Mouse (Mus musculus): Measurements from ENCODE around the gene Fam189a1. TPM values are rescaled to one million over a fixed set of nuclear protein-coding genes. Genes with fewer than 3 reads are reported as not detected.

Gene Fam189a1
- polyA plus RNA-seq, 1 experiment: 0.05 TPM

GRCm38 (mm10) chr7:64891139-64891538 is 265.2 kb downstream of the Fam189a1 start:
- TF ChIP-seq CTCF (conservative IDR thresholded peaks at IDR 0.05; ENCODE audit: insufficient read depth, insufficient read length, low read depth, low read length) (no peak), POLR2A (IDR thresholded peaks at IDR 0.05; ENCODE audit: low read depth, low read length) (no peak)
- 75% methylated on average over 3 of the region's 3 CpGs for WGBS
- no peak for DNase-seq
- Histone ChIP-seq H3K27me3 (replicated peaks; ENCODE audit: control insufficient read depth, insufficient read depth, low read length) (no peaks in the 10 kb centered on the region), H3K4me1 (ENCODE audit: control insufficient read depth, insufficient read depth, low read length) (no peaks in the 10 kb centered on the region), H3K36me3 (ENCODE audit: control insufficient read depth, insufficient read depth, low read length) (no peaks in the 10 kb centered on the region), H3K27ac (ENCODE audit: insufficient read depth, low read depth, low read length) (no peak overlapping the region), H3K4me3 (ENCODE audit: insufficient read depth, low read depth, low read length) (no peak overlapping the region)

DNA sequence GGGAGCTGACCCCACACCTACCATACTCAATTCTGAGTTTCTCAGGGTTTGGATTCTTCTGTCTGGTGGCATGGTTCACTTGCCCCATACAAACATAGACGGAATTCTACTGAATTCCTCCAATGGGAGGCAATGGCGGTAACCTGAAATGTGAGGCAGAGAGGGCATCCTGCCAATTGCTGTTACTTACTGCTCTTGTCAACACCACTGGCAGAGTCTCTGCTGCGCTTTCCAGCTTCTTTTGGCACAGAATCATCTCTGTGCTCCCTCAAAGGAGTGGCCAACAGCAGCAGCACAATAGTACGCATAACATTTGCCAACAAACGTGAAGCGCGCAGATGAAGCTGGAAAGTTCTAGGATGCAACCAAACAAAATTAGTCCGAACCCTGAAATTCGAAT is 266.5 kb downstream of the Fam189a1 start:
- H3K36me3 ChIP-seq (ENCODE audit: control insufficient read depth, insufficient read depth, low read length): no peaks in the 10 kb centered on the region
- no peak for TF ChIP-seq CTCF (conservative IDR thresholded peaks at IDR 0.05; ENCODE audit: insufficient read depth, insufficient read length, low read depth, low read length)
- TF ChIP-seq POLR2A (IDR thresholded peaks at IDR 0.05; ENCODE audit: low read depth, low read length): no peak
- no peak overlapping the region for H3K4me3 ChIP-seq (ENCODE audit: insufficient read depth, low read depth, low read length)
- DNase-seq: peak; percentile 5
- no peaks in the 10 kb centered on the region for H3K27me3 ChIP-seq (replicated peaks; ENCODE audit: control insufficient read depth, insufficient read depth, low read length)
- H3K27ac ChIP-seq (ENCODE audit: insufficient read depth, low read depth, low read length): no peak overlapping the region
- 80% methylated on average over 9 of the region's 9 CpGs for WGBS
- no peaks in the 10 kb centered on the region for H3K4me1 ChIP-seq (ENCODE audit: control insufficient read depth, insufficient read depth, low read length)

- Histone ChIP-seq H3K4me1 (ENCODE audit: control insufficient read depth, insufficient read depth, low read length) (no peaks in the 10 kb centered on the region), H3K27ac (ENCODE audit: insufficient read depth, low read depth, low read length) (no peak overlapping the region), H3K27me3 (replicated peaks; ENCODE audit: control insufficient read depth, insufficient read depth, low read length) (no peaks in the 10 kb centered on the region), H3K4me3 (ENCODE audit: insufficient read depth, low read depth, low read length) (no peak overlapping the region), H3K36me3 (ENCODE audit: control insufficient read depth, insufficient read depth, low read length) (no peaks in the 10 kb centered on the region)
- TF ChIP-seq CTCF (conservative IDR thresholded peaks at IDR 0.05; ENCODE audit: insufficient read depth, insufficient read length, low read depth, low read length): no peak
- TF ChIP-seq POLR2A (IDR thresholded peaks at IDR 0.05; ENCODE audit: low read depth, low read length): no peak
- no peak for DNase-seq
- 73% methylated on average over 11 of the region's 11 CpGs for WGBS
Observed at GRCm38 (mm10) chr7:64884187-64884862, 272.0 kb downstream of the Fam189a1 start.

- H3K27ac ChIP-seq (ENCODE audit: insufficient read depth, low read depth, low read length): no peak overlapping the region
- no peaks in the 10 kb centered on the region for H3K36me3 ChIP-seq (ENCODE audit: control insufficient read depth, insufficient read depth, low read length)
- no peak for TF ChIP-seq POLR2A (IDR thresholded peaks at IDR 0.05; ENCODE audit: low read depth, low read length)
- no peak for TF ChIP-seq CTCF (conservative IDR thresholded peaks at IDR 0.05; ENCODE audit: insufficient read depth, insufficient read length, low read depth, low read length)
- WGBS: 63% methylated on average over 6 of the region's 6 CpGs
- no peaks in the 10 kb centered on the region for H3K27me3 ChIP-seq (replicated peaks; ENCODE audit: control insufficient read depth, insufficient read depth, low read length)
- H3K4me3 ChIP-seq (ENCODE audit: insufficient read depth, low read depth, low read length): no peak overlapping the region
- H3K4me1 ChIP-seq (ENCODE audit: control insufficient read depth, insufficient read depth, low read length): no peaks in the 10 kb centered on the region
- DNase-seq: no peak
Observed at GRCm38 (mm10) chr7:64882243-64882642, 274.1 kb downstream of the Fam189a1 start.

GRCm38 (mm10) chr7:64881387-64881786 is 275.0 kb downstream of the Fam189a1 start:
- TF ChIP-seq POLR2A (IDR thresholded peaks at IDR 0.05; ENCODE audit: low read depth, low read length): no peak
- TF ChIP-seq CTCF (conservative IDR thresholded peaks at IDR 0.05; ENCODE audit: insufficient read depth, insufficient read length, low read depth, low read length): no peak
- 59% methylated on average over 7 of the region's 7 CpGs for WGBS
- H3K27me3 ChIP-seq (replicated peaks; ENCODE audit: control insufficient read depth, insufficient read depth, low read length): no peaks in the 10 kb centered on the region
- no peak overlapping the region for H3K4me3 ChIP-seq (ENCODE audit: insufficient read depth, low read depth, low read length)
- H3K4me1 ChIP-seq (ENCODE audit: control insufficient read depth, insufficient read depth, low read length): no peaks in the 10 kb centered on the region
- H3K36me3 ChIP-seq (ENCODE audit: control insufficient read depth, insufficient read depth, low read length): no peaks in the 10 kb centered on the region
- DNase-seq: no peak
- no peak overlapping the region for H3K27ac ChIP-seq (ENCODE audit: insufficient read depth, low read depth, low read length)

DNA sequence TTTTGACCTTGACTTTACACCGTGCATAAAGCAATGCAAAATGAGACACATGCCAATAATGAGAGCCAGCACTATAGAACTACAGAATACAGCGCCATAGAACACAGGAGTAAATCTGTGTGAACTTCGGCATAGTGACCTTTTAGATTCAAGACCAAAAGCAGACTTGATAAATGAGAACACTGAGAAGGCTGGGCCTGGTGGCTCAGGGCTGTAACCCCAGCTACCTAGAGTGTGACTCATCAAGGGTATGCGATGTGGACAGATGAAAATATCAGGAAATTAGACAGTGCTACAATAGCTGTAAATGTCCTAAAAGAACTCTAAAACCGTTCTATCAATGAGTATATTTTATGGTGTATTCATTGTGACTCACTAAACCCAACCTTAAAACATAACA is 276.0 kb downstream of the Fam189a1 start:
- no peaks in the 10 kb centered on the region for H3K4me1 ChIP-seq (ENCODE audit: control insufficient read depth, insufficient read depth, low read length)
- no peak for TF ChIP-seq POLR2A (IDR thresholded peaks at IDR 0.05; ENCODE audit: low read depth, low read length)
- TF ChIP-seq CTCF (conservative IDR thresholded peaks at IDR 0.05; ENCODE audit: insufficient read depth, insufficient read length, low read depth, low read length): no peak
- no peak overlapping the region for H3K27ac ChIP-seq (ENCODE audit: insufficient read depth, low read depth, low read length)
- no peak overlapping the region for H3K4me3 ChIP-seq (ENCODE audit: insufficient read depth, low read depth, low read length)
- H3K27me3 ChIP-seq (replicated peaks; ENCODE audit: control insufficient read depth, insufficient read depth, low read length): no peaks in the 10 kb centered on the region
- no peak for DNase-seq
- 77% methylated on average over 5 of the region's 5 CpGs for WGBS
- H3K36me3 ChIP-seq (ENCODE audit: control insufficient read depth, insufficient read depth, low read length): no peaks in the 10 kb centered on the region

GRCm38 (mm10) chr7:64874941-64875340 is 281.4 kb downstream of the Fam189a1 start:
- Histone ChIP-seq H3K36me3 (ENCODE audit: control insufficient read depth, insufficient read depth, low read length) (no peaks in the 10 kb centered on the region), H3K27ac (ENCODE audit: insufficient read depth, low read depth, low read length) (no peak overlapping the region), H3K4me1 (ENCODE audit: control insufficient read depth, insufficient read depth, low read length) (peaks cover 3% of the 10 kb centered on the region; the same call in 1 of the 2 replicates), H3K4me3 (ENCODE audit: insufficient read depth, low read depth, low read length) (no peak overlapping the region), H3K27me3 (replicated peaks; ENCODE audit: control insufficient read depth, insufficient read depth, low read length) (no peaks in the 10 kb centered on the region)
- WGBS: 88% methylated on average over 4 of the region's 4 CpGs
- DNase-seq: no peak
- TF ChIP-seq CTCF (conservative IDR thresholded peaks at IDR 0.05; ENCODE audit: insufficient read depth, insufficient read length, low read depth, low read length): no peak
- no peak for TF ChIP-seq POLR2A (IDR thresholded peaks at IDR 0.05; ENCODE audit: low read depth, low read length)

Data from kidney, adult 2 months (tissue).